Mouse (Mus musculus) thymus, adult 2 months (tissue): ENCODE results near the gene Caskin2. TPM values are rescaled to one million over a fixed set of nuclear protein-coding genes. Genes with fewer than 3 reads are reported as not detected.
A peak's percentile ranks its signal among the peaks of the same experiment; 100 is the strongest.

Experiments
- DNase-seq: peaks from one replicate; pipeline ENCODE4 v3.0.0; 2021
- H3K27ac ChIP-seq: fragments of 200-500 bp; 2 replicates; pipeline ENCODE4 v1.5.1; 2012; ENCODE audit warnings: low read length, control low read depth; ENCODE audit not compliant: control insufficient read depth, insufficient read depth
- H3K27me3 ChIP-seq: fragments of 200-500 bp; 2 replicates; pipeline ENCODE4 v1.6.1; 2012; ENCODE audit warnings: mild to moderate bottlenecking, low read length, moderate library complexity, mixed read lengths; ENCODE audit not compliant: control insufficient read depth, insufficient read depth
- H3K36me3 ChIP-seq: fragments of 200-500 bp; 2 replicates; pipeline ENCODE4 v1.6.1; 2012; ENCODE audit warnings: mild to moderate bottlenecking, low read length, moderate library complexity; ENCODE audit not compliant: control insufficient read depth, insufficient read depth
- H3K4me1 ChIP-seq: fragments of 200-500 bp; replicated peaks from 2 replicates; pipeline ENCODE4 v1.6.1; 2012; ENCODE audit warnings: low read length; ENCODE audit not compliant: control insufficient read depth, insufficient read depth
- H3K4me3 ChIP-seq: fragments of 200-500 bp; 2 replicates; pipeline ENCODE4 v1.5.1; 2012; ENCODE audit warnings: mild to moderate bottlenecking, low read length, control low read depth, moderate library complexity; ENCODE audit not compliant: control insufficient read depth, insufficient read depth
- CTCF ChIP-seq: fragments of 200-500 bp; IDR thresholded peaks from 2 replicates; pipeline ENCODE4 v1.5.1; 2012; ENCODE audit warnings: mild to moderate bottlenecking, control low read depth, low read length, moderate library complexity, borderline replicate concordance; ENCODE audit not compliant: control insufficient read depth, poor library complexity, insufficient read depth; ENCODE audit errors: extremely low read depth
- POLR2A ChIP-seq: fragments of 200-500 bp; IDR thresholded peaks from 2 replicates; pipeline ENCODE4 v1.6.1; 2012; ENCODE audit warnings: mild to moderate bottlenecking, low read length, control low read depth, moderate library complexity; ENCODE audit not compliant: control insufficient read depth, poor library complexity, insufficient read depth; ENCODE audit errors: extremely low read depth
- WGBS: fragments of 180-500 bp; shearing (Covaris S2); methylation state at CpG from one replicate; pipeline ENCODE4 v1.1.7; 2018; 5-methylcytosine and 5-hydroxymethylcytosine counted together
- polyA plus RNA-seq: library from polyadenylated mRNA; depleted of rRNA; stranded (reverse); fragments of >200 nt; gene quantifications from 2 replicates; pipeline ENCODE4 v1.2.3, GENCODE M21; 2012

The Caskin2 gene
- polyA plus RNA-seq, 1 experiment: 15.4 TPM

GRCm38 (mm10) chr11:115823774-115824740 is 10.6 kb upstream of the Caskin2 start, which contains the start of gene Llgl2:
Llgl2 (plus strand) TSS chr11:115824049.
- TF ChIP-seq CTCF: peak; percentile 15; the same call in 1 of the 2 replicates
- TF ChIP-seq POLR2A: peak; percentile 87
- Histone ChIP-seq H3K27ac (no peak within 1 kb of the TSS), H3K4me3 (peak within 1 kb of the TSS; percentile 74), H3K27me3 (no peaks in the 10 kb centered on the region), H3K36me3 (no peaks in the 10 kb centered on the region), H3K4me1 (peaks cover 10% of the 10 kb centered on the region)
- WGBS: 2% methylated on average over 87 of the region's 87 CpGs
- DNase-seq: peak; percentile 88

GRCm38 (mm10) chr11:115821001-115821400 is 7.6 kb upstream of the Caskin2 start:
- Histone ChIP-seq H3K4me1 (peaks cover 10% of the 10 kb centered on the region), H3K27me3 (no peaks in the 10 kb centered on the region), H3K27ac (no peak overlapping the region), H3K4me3 (no peak overlapping the region), H3K36me3 (no peaks in the 10 kb centered on the region)
- no peak for DNase-seq
- WGBS: 84% methylated on average over 4 of the region's 4 CpGs
- TF ChIP-seq CTCF (no peak), POLR2A (no peak)

- no peaks in the 10 kb centered on the region for H3K27me3 ChIP-seq
- H3K4me1 ChIP-seq: peaks cover 16% of the 10 kb centered on the region
- no peak for TF ChIP-seq POLR2A
- TF ChIP-seq CTCF: no peak
- WGBS: 96% methylated on average over 16 of the region's 16 CpGs
- no peak overlapping the region for H3K4me3 ChIP-seq
- DNase-seq: no peak
- H3K27ac ChIP-seq: no peak overlapping the region
- no peaks in the 10 kb centered on the region for H3K36me3 ChIP-seq
These were observed 6.6 kb upstream of the Caskin2 start for GRCm38 (mm10) chr11:115819915-115820623.

- DNase-seq: no peak
- Histone ChIP-seq H3K4me1 (peaks cover 20% of the 10 kb centered on the region), H3K27me3 (no peaks in the 10 kb centered on the region), H3K4me3 (no peak overlapping the region), H3K36me3 (no peaks in the 10 kb centered on the region), H3K27ac (no peak overlapping the region)
- TF ChIP-seq CTCF (no peak), POLR2A (no peak)
- 93% methylated on average over 5 of the region's 5 CpGs for whole genome bisulfite sequencing
These were observed 3.9 kb upstream of the Caskin2 start for GRCm38 (mm10) chr11:115817331-115817730.

- peak; percentile 86 for DNase-seq
- Histone ChIP-seq H3K4me1 (peaks cover 20% of the 10 kb centered on the region), H3K27me3 (no peaks in the 10 kb centered on the region), H3K4me3 (peak within 1 kb of the TSS; percentile 67), H3K36me3 (no peaks in the 10 kb centered on the region), H3K27ac (no peak within 1 kb of the TSS)
- TF ChIP-seq CTCF: peak; percentile 48; the same call in 1 of the 2 replicates
- no peak for TF ChIP-seq POLR2A
- 1% methylated on average over 83 of the region's 84 CpGs for WGBS
These were observed 1.4 kb upstream of the Caskin2 start, which contains the start of gene Tsen54 for GRCm38 (mm10) chr11:115814605-115815450. Tsen54 (plus strand) TSS chr11:115814724.
